Mouse (Mus musculus) thymus, postnatal 14 days (tissue): Measurements from ENCODE around the gene Hdac9.

Source experiments
- DNase-seq: peaks from one replicate; pipeline ENCODE4 v3.0.0; 2021

The Hdac9 gene

GRCm38 (mm10) chr12:34916995-34917394 lies at the start of gene Hdac9:
Hdac9 (minus strand) TSS chr12:34917095.
- no peak for DNase-seq

GRCm38 (mm10) chr12:34949066-34949706 lies 32.3 kb upstream of the Hdac9 start:
- DNase-seq, result no peak

- DNase-seq, result peak; percentile 49
These were observed 21.0 kb upstream of the Hdac9 start for GRCm38 (mm10) chr12:34937918-34938317.

- DNase-seq, result no peak
These were observed 8.9 kb downstream of the Hdac9 start for GRCm38 (mm10) chr12:34908008-34908407.

GRCm38 (mm10) chr12:34907506-34907850 lies 9.4 kb downstream of the Hdac9 start:
- DNase-seq, result no peak

- peak; percentile 53 for DNase-seq
These were observed 10.0 kb downstream of the Hdac9 start for GRCm38 (mm10) chr12:34906704-34907505.

- DNase-seq, result no peak
These were observed 10.6 kb downstream of the Hdac9 start for GRCm38 (mm10) chr12:34906376-34906703.

- DNase-seq, result no peak
These were observed 16.7 kb downstream of the Hdac9 start for GRCm38 (mm10) chr12:34900241-34900640.

GRCm38 (mm10) chr12:34894867-34895266 lies 22.0 kb downstream of the Hdac9 start:
- DNase-seq, result no peak

GRCm38 (mm10) chr12:34888694-34889093 lies 28.2 kb downstream of the Hdac9 start:
- DNase-seq, result no peak

GRCm38 (mm10) chr12:34874926-34875325 lies 42.0 kb downstream of the Hdac9 start:
- no peak for DNase-seq

GRCm38 (mm10) chr12:34871028-34871427 lies 45.9 kb downstream of the Hdac9 start:
- no peak for DNase-seq

- DNase-seq, result no peak
These were observed 75.7 kb downstream of the Hdac9 start for GRCm38 (mm10) chr12:34841196-34841595.

- DNase-seq, result no peak
These were observed 79.6 kb downstream of the Hdac9 start for GRCm38 (mm10) chr12:34837318-34837717.

GRCm38 (mm10) chr12:34836864-34837263 lies 80.0 kb downstream of the Hdac9 start:
- no peak for DNase-seq

GRCm38 (mm10) chr12:34836085-34836484 lies 80.8 kb downstream of the Hdac9 start:
- DNase-seq, result no peak

- no peak for DNase-seq
These were observed 81.4 kb downstream of the Hdac9 start for GRCm38 (mm10) chr12:34835493-34835892.

- no peak for DNase-seq
These were observed 88.2 kb downstream of the Hdac9 start for GRCm38 (mm10) chr12:34828684-34829083.

GRCm38 (mm10) chr12:34826931-34827330 lies 90.0 kb downstream of the Hdac9 start:
- no peak for DNase-seq

- DNase-seq, result no peak
These were observed 96.7 kb downstream of the Hdac9 start for GRCm38 (mm10) chr12:34820229-34820628.

- DNase-seq, result no peak
These were observed 105.0 kb downstream of the Hdac9 start for GRCm38 (mm10) chr12:34811673-34812613.

GRCm38 (mm10) chr12:34810221-34810620 lies 106.7 kb downstream of the Hdac9 start:
- DNase-seq, result no peak

GRCm38 (mm10) chr12:34808180-34808579 lies 108.7 kb downstream of the Hdac9 start:
- no peak for DNase-seq

- DNase-seq, result no peak
These were observed 110.4 kb downstream of the Hdac9 start for GRCm38 (mm10) chr12:34806528-34806927.
